Mouse (Mus musculus): ENCODE results near the gene Tpi1. TPM values are rescaled to one million over a fixed set of nuclear protein-coding genes. Genes with fewer than 3 reads are reported as not detected.

Tpi1 gene
- total and polyA plus RNA-seq, 2 experiments from 2014 or later = 1,142 to 1,544 TPM

- Histone ChIP-seq H3K9me3 (replicated peaks; ENCODE audit: control insufficient read depth, low read length) (no peaks in the 10 kb centered on the region), H3K27ac (ENCODE audit: low read depth) (peak overlapping the region; percentile 78), H3K4me2 (ENCODE audit: low read depth, low read length) (peak overlapping the region; percentile 70), H3K27me3 (ENCODE audit: control insufficient read depth, insufficient read depth, low read length) (no peaks in the 10 kb centered on the region), H3K4me1 (ENCODE audit: control insufficient read depth, insufficient read depth) (peaks cover 22% of the 10 kb centered on the region), H3K9ac (replicated peaks; ENCODE audit: low read depth, low read length) (no peak overlapping the region; the same call in 1 of the 2 replicates), H3K36me3 (replicated peaks; ENCODE audit: control insufficient read depth, insufficient read depth, low read length) (peaks cover 18% of the 10 kb centered on the region), H3K4me3 (ENCODE audit: low read depth, low read length) (peak overlapping the region; percentile 54)
- WGBS = 33% methylated on average over 14 of the region's 14 CpGs
- ATAC-seq (ENCODE audit: insufficient read depth, low read depth) (no peak), DNase-seq (ENCODE audit: low spot score) (no peak)
- TF ChIP-seq CTCF (IDR thresholded peaks at IDR 0.05; ENCODE audit: low read depth) = no peak
- 0 out of 2 replicates have a peak, but pooled peaks have one; percentile 34 for TF ChIP-seq EP300 (IDR thresholded peaks at IDR 0.05; ENCODE audit: low read depth)
These were observed 4.1 kb downstream of the Tpi1 start for GRCm38 (mm10) chr6:124809775-124810538.

GRCm38 (mm10) chr6:124809052-124809774 is 4.9 kb downstream of the Tpi1 start:
- Histone ChIP-seq H3K4me1 (ENCODE audit: control insufficient read depth, insufficient read depth) (peaks cover 18% of the 10 kb centered on the region), H3K9ac (replicated peaks; ENCODE audit: low read depth, low read length) (peak overlapping the region; percentile 61), H3K27ac (ENCODE audit: low read depth) (peak overlapping the region; percentile 78), H3K4me2 (ENCODE audit: low read depth, low read length) (peak overlapping the region; percentile 70), H3K4me3 (ENCODE audit: low read depth, low read length) (peak overlapping the region; percentile 54), H3K36me3 (replicated peaks; ENCODE audit: control insufficient read depth, insufficient read depth, low read length) (peaks cover 17% of the 10 kb centered on the region), H3K27me3 (ENCODE audit: control insufficient read depth, insufficient read depth, low read length) (no peaks in the 10 kb centered on the region), H3K9me3 (replicated peaks; ENCODE audit: control insufficient read depth, low read length) (no peaks in the 10 kb centered on the region)
- TF ChIP-seq CTCF (IDR thresholded peaks at IDR 0.05; ENCODE audit: low read depth) = peak; percentile 79
- no peak for TF ChIP-seq EP300 (IDR thresholded peaks at IDR 0.05; ENCODE audit: low read depth)
- WGBS = 1% methylated on average over 35 of the region's 35 CpGs
- DNase-seq (ENCODE audit: low spot score) (peak; percentile 81), ATAC-seq (ENCODE audit: insufficient read depth, low read depth) (peak; percentile 48)

- peaks cover 17% of the 10 kb centered on the region for H3K36me3 ChIP-seq (replicated peaks; ENCODE audit: control insufficient read depth, insufficient read depth, low read length)
- peak within 1 kb of the TSS; percentile 70 for H3K4me2 ChIP-seq (ENCODE audit: low read depth, low read length)
- no peaks in the 10 kb centered on the region for H3K27me3 ChIP-seq (ENCODE audit: control insufficient read depth, insufficient read depth, low read length)
- peak; percentile 80 for DNase-seq (ENCODE audit: low spot score)
- peak within 1 kb of the TSS; percentile 78 for H3K27ac ChIP-seq (ENCODE audit: low read depth)
- H3K4me1 ChIP-seq (ENCODE audit: control insufficient read depth, insufficient read depth) = peaks cover 18% of the 10 kb centered on the region
- peak within 1 kb of the TSS; percentile 54 for H3K4me3 ChIP-seq (ENCODE audit: low read depth, low read length)
- peak within 1 kb of the TSS; percentile 61 for H3K9ac ChIP-seq (replicated peaks; ENCODE audit: low read depth, low read length)
- ATAC-seq (ENCODE audit: insufficient read depth, low read depth) = peak; percentile 56
- 2% methylated on average over 29 of the region's 29 CpGs for whole genome bisulfite sequencing
- TF ChIP-seq EP300 (IDR thresholded peaks at IDR 0.05; ENCODE audit: low read depth) (no peak), CTCF (IDR thresholded peaks at IDR 0.05; ENCODE audit: low read depth) (no peak)
- H3K9me3 ChIP-seq (replicated peaks; ENCODE audit: control insufficient read depth, low read length) = no peaks in the 10 kb centered on the region
These were observed 5.6 kb downstream of the Tpi1 start, which contains the start of gene Spsb2 for GRCm38 (mm10) chr6:124808358-124809012. Spsb2 (plus strand) TSS chr6:124808661.

GRCm38 (mm10) chr6:124807986-124808357 is 6.1 kb downstream of the Tpi1 start:
- Histone ChIP-seq H3K9ac (replicated peaks; ENCODE audit: low read depth, low read length) (peak overlapping the region; percentile 61; the same call in 1 of the 2 replicates), H3K4me1 (ENCODE audit: control insufficient read depth, insufficient read depth) (peaks cover 16% of the 10 kb centered on the region), H3K36me3 (replicated peaks; ENCODE audit: control insufficient read depth, insufficient read depth, low read length) (peaks cover 17% of the 10 kb centered on the region), H3K27ac (ENCODE audit: low read depth) (peak overlapping the region; percentile 78), H3K4me2 (ENCODE audit: low read depth, low read length) (peak overlapping the region; percentile 70), H3K27me3 (ENCODE audit: control insufficient read depth, insufficient read depth, low read length) (no peaks in the 10 kb centered on the region), H3K9me3 (replicated peaks; ENCODE audit: control insufficient read depth, low read length) (no peaks in the 10 kb centered on the region), H3K4me3 (ENCODE audit: low read depth, low read length) (peak overlapping the region; percentile 54)
- DNase-seq (ENCODE audit: low spot score) (no peak), ATAC-seq (ENCODE audit: insufficient read depth, low read depth) (no peak)
- no peak for TF ChIP-seq CTCF (IDR thresholded peaks at IDR 0.05; ENCODE audit: low read depth)
- no peak for TF ChIP-seq EP300 (IDR thresholded peaks at IDR 0.05; ENCODE audit: low read depth)
- 61% methylated on average over 6 of the region's 6 CpGs for WGBS

GRCm38 (mm10) chr6:124807366-124807765 is 6.7 kb downstream of the Tpi1 start:
- Histone ChIP-seq H3K9ac (replicated peaks; ENCODE audit: low read depth, low read length) (no peak overlapping the region), H3K27me3 (ENCODE audit: control insufficient read depth, insufficient read depth, low read length) (no peaks in the 10 kb centered on the region), H3K27ac (ENCODE audit: low read depth) (0 out of 2 replicates have a peak overlapping the region, but pooled peaks have one; percentile 78), H3K9me3 (replicated peaks; ENCODE audit: control insufficient read depth, low read length) (no peaks in the 10 kb centered on the region), H3K36me3 (replicated peaks; ENCODE audit: control insufficient read depth, insufficient read depth, low read length) (peaks cover 17% of the 10 kb centered on the region), H3K4me3 (ENCODE audit: low read depth, low read length) (no peak overlapping the region), H3K4me1 (ENCODE audit: control insufficient read depth, insufficient read depth) (peaks cover 11% of the 10 kb centered on the region), H3K4me2 (ENCODE audit: low read depth, low read length) (no peak overlapping the region)
- TF ChIP-seq CTCF (IDR thresholded peaks at IDR 0.05; ENCODE audit: low read depth) (no peak), EP300 (IDR thresholded peaks at IDR 0.05; ENCODE audit: low read depth) (no peak)
- DNase-seq (ENCODE audit: low spot score) (no peak), ATAC-seq (ENCODE audit: insufficient read depth, low read depth) (no peak)
- WGBS = 43% methylated on average over 4 of the region's 4 CpGs
